Mouse (Mus musculus) megakaryocyte progenitor cell, adult 5-6 weeks (primary cell): Measurements from ENCODE around the gene Prdm15. TPM values are rescaled to one million over a fixed set of nuclear protein-coding genes. Genes with fewer than 3 reads are reported as not detected.

Experiments used
- ATAC-seq: replicated peaks from 2 replicates; pipeline ENCODE4 v1.8.0; 2016; ENCODE audit warnings: mild to moderate bottlenecking, moderate TSS enrichment, inconsistent platforms; ENCODE audit not compliant: poor library complexity
- total RNA-seq, 2 experiments: library from RNA; stranded (forward) in 1 of 2; stranded (reverse) in 1 of 2; fragments of 157-497, 149-512 nt in 1 of 2; fragments of 200-1000 nt in 1 of 2; gene quantifications; 2 replicates each; pipeline versions ENCODE4 v1.2.3 to v1.2.4; 2015 to 2017

Prdm15 gene
- total RNA-seq (2015) (6.6 and 10.9 TPM in 2 replicates), total RNA-seq (2017) (10.0 and 11.1 TPM in 2 replicates)

DNA sequence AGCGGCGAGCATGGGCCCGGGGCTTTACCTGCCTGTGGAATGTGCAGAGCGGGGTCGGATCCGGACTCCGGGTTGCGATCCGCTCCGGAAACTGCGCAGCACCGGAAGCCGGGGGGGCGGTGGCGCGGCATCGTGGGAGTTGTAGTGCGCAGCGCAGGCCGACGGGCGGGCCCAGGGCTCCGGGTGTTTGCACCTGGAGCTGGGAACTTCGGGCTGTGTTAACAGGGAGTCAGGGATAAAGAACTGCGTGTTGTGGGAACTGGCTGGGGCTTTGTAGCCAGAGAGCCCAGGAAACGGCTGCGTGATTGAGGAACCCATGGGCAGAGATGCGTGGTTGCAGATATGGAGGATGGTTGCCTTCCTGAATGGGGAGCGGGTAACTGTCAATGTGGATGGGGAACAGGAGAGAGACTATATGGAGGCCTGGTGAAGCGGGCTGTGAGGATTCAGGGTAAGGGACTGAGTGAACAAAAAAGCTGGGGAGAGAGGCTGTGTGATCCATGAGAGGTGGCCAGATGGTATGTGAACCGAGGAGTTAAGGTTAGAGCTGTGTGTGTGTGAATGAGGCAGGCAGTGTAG, at the start of gene Prdm15:
TSS of gene Prdm15 (minus strand) at position 110 of the 579 bp plus-strand sequence.
- peak; percentile 59 for ATAC-seq

GRCm38 (mm10) chr16:97897346-97898024, 45.8 kb upstream of the Prdm15 start:
- no peak for ATAC-seq

DNA sequence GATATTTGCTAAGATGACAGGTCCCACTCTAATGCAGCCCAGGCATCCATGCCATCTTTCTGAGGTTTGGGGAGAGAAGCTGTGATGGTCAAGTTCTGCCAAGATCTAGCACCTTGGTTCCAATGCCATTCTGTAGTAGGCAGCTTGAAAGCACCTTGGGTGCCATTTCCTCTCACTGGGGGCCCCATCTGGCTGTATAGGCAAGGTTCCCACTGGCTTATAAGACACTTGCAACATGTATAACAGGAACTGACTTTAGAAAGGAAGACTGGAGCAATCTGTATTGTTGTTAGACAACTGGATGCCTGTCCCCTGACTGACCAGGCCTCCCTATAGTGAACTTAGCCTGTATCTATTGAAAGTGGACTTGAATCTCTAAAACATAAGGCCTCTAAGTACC, 36.1 kb upstream of the Prdm15 start:
- peak; percentile 17; the same call in 1 of the 2 replicates for ATAC-seq

GRCm38 (mm10) chr16:97883696-97884095, 32.0 kb upstream of the Prdm15 start:
- ATAC-seq: no peak

DNA sequence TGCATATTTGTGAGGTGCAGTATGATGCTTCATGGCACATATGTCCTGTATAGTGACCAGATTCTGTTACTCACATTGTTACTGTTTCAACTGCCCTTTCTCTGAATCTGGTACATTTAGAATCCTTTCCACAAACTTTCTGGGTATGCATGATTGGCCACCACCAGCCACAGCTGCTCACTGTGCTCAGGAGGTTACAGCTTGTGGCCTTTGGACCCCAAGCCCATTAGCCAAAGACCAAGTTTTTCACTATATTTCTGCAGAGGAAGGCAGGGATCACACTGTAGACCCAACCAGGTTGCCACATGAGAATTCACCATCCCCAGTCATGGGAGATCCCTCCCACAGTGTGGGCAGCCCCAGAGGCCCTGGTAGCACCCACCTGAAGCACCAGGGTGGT, 31.2 kb upstream of the Prdm15 start:
- ATAC-seq: no peak

DNA sequence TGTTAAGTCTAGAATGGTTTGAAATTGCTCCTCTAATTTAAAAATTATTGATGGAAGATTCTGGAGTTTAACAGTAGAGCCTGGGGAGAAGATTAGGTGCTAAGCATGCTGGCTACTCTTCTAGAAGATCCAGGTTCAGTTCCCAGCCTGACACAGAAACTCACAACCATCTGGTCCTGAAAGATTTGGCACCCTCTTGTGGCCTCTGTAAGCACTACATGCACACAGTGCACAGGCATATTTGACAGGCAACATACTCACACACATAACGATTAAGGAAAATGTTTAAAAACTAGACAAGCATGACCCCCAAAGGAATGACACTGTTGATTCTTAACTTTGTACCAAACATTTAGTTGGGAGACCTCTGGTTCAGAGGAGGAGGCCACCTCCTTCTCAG, 27.5 kb upstream of the Prdm15 start:
- ATAC-seq: peak; percentile 95

- ATAC-seq: no peak
These were observed 25.9 kb upstream of the Prdm15 start for GRCm38 (mm10) chr16:97877502-97877901.

DNA sequence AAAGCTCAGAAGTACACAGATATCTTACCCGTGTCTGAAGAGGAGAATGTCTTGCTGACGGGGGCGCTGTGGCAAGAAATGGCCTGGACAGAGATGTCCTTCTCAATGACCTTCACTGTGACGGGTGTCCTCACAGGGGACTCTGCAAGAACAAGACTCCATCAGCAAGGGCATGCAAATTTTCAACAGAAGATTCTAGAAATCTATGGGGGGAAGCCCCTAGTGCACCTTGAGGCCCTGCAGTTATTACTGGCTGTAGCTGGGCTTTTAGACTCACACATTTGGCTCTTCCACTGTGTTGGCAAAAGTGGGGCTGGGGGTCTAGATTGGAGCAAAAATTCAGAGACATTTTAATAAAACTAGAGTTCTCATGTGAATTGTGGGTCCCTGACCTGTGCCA, 23.5 kb upstream of the Prdm15 start:
- ATAC-seq: no peak

DNA sequence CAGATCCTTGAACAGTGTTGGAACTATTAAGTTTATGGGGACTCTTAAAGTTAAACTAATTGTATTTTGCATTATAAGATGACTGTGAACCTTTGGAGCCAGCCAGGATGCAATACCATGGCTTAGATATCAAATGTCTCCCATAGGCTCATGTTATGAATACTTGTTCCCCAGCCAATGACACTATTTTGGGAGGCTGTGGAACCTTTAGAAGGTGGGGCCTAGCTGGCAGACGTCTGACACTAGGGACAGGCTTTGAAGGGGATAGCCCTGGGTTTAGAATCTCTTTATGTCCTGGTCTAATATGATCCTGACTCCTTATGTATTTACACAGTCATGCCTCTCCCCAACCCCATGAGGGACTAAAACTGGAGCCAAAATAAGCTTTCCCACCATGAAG, 22.7 kb upstream of the Prdm15 start:
- no peak for ATAC-seq

- ATAC-seq: no peak
These were observed 21.0 kb upstream of the Prdm15 start for GRCm38 (mm10) chr16:97872657-97873056.

GRCm38 (mm10) chr16:97869193-97870102, 17.8 kb upstream of the Prdm15 start:
- ATAC-seq: no peak

GRCm38 (mm10) chr16:97863932-97864467, 12.3 kb upstream of the Prdm15 start:
- no peak for ATAC-seq

GRCm38 (mm10) chr16:97856050-97856449, 4.4 kb upstream of the Prdm15 start:
- no peak for ATAC-seq

DNA sequence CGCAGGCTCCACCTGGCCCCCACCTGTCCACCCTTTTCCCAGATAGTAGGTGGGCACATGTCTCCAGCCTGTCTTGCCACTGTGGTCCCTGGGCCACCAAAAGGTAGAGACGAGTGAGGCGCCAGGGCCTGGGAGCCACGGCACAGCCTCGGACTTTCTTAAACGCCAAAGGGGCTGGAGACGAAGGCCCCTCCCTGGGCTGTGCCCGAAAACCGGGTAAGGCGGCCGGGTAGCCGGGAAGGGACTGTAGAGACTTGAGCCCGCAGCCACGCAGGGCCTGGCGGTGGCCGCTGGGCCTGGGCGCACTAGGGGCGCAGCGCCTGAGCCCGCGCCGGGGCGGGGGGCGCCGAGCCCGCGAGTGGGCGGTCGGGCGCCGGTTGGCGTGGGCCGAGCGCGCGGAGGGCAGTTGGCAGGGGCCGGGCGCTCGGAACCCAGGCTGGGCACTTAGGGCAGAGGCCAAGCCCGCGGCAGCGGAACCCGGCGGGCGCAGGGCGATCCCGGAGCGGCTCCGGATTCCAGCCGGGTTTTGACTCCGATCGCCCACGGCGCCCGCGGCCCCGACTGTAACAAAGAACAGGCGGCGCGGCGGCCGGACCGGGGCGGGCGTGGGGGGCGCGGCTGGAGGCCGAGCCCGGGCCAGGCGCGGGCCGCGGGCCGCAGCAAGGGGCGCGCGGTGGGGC, 449 bp downstream of the Prdm15 start:
- peak; percentile 57 for ATAC-seq

GRCm38 (mm10) chr16:97850667-97851060, 986 bp downstream of the Prdm15 start:
- peak; percentile 22 for ATAC-seq

DNA sequence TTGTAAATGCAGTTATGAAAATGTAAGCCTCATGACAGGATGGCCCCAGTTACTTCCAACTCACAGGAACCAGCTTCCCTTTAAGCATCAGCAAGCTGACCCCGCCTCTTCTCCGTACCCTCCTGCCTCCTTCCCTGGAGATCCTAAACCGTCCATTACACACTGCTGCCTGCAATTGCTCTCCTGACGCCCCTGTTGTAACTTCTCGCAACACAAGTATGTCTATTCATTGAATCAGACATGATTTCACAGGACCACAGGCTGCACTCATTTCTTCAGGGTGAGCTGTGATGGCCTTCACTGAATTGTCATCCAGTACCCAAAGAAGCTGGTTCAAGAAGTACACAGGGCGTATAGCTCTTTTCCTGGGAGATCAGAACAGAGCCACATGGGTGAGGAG, 2.8 kb downstream of the Prdm15 start:
- no peak for ATAC-seq

- peak; percentile 11; the same call in 1 of the 2 replicates for ATAC-seq
These were observed 6.4 kb downstream of the Prdm15 start for GRCm38 (mm10) chr16:97844967-97845937.

GRCm38 (mm10) chr16:97832154-97832553, 19.5 kb downstream of the Prdm15 start:
- no peak for ATAC-seq

DNA sequence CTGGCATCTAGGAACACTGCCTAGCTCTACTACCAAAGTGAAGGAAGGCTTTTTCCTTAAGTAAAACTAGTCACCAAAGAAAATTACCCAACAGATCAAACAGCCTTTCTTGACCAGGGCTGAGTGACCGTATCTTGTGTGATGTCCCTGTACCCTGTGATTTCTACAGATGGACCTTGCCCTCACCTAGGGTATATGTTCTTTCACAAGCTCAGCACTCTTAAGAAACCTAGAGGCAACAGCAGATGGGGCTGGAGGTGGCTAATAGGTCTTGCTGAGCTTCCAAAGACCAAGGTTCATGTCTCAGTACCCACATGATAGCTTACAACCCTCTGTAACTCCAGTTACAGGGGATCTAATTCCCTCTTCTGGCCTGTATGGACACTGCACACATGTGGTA, 23.4 kb downstream of the Prdm15 start:
- ATAC-seq: no peak
